Mouse (Mus musculus): Measurements from ENCODE around the gene 1700086D15Rik.

GRCm38 (mm10) chr11:65133661-65134060 is 26.0 kb downstream of the 1700086D15Rik start:
- no peak for TF ChIP-seq CTCF (conservative IDR thresholded peaks at IDR 0.05; ENCODE audit: low read length)
- no peak for TF ChIP-seq NANOG (IDR thresholded peaks at IDR 0.05; ENCODE audit: borderline replicate concordance, low read length)
- TF ChIP-seq POU5F1 (IDR thresholded peaks at IDR 0.05; ENCODE audit: borderline replicate concordance, low read length) = no peak

Measured in E14TG2a.4 (cell line).